Mouse (Mus musculus): ENCODE measurements at regions not wholly inside any gene's neighbourhood (a gene's known extent, or its start where the extent isn't known, plus 50 kb on each side); places are given as distances from the start of the nearest gene placed in this dataset.

DNA sequence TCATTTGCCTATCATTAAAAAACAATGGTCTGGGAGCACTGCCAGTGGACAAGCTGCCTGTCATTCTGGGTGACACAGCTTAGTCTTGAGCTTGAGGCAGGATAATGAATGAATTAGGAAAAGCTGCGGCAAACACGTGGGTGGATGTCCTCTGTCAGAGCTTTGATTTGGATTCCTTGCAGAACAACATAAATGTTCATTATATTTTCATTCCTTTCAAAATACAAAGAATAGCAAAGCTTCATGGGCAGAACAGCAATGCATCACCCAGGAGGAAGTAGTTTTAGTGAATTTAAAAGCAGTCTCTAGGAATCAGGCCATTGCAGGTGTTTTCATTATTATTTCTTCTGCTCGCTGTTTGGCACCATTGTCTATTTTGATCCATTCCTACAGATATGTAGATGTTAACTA, 324.3 kb upstream of the Lrrc7 start:
- DNase-seq (ENCODE audit: low spot score) = no peak
- WGBS = 54% methylated on average over 3 of the region's 3 CpGs
- no peak for TF ChIP-seq POLR2A (IDR thresholded peaks at IDR 0.05; ENCODE audit: borderline replicate concordance, extremely low read depth, insufficient read depth, insufficient read length)
- no peak overlapping the region for H3K27ac ChIP-seq (replicated peaks; ENCODE audit: low read depth, low read length)
- no peaks in the 10 kb centered on the region for H3K36me3 ChIP-seq (ENCODE audit: control insufficient read depth, insufficient read depth, low read length)
- H3K4me1 ChIP-seq (ENCODE audit: control insufficient read depth, insufficient read depth, low read length) = no peaks in the 10 kb centered on the region
- H3K4me3 ChIP-seq (replicated peaks; ENCODE audit: low read length) = no peak overlapping the region
- no peaks in the 10 kb centered on the region for H3K9me3 ChIP-seq (ENCODE audit: control insufficient read depth, low read length)
- no peak overlapping the region for H3K9ac ChIP-seq (ENCODE audit: low read depth, low read length, severe bottlenecking)
- ATAC-seq (ENCODE audit: low FRiP score, low read depth) = no peak
- no peak overlapping the region for H3K4me2 ChIP-seq (replicated peaks; ENCODE audit: low read depth, low read length, severe bottlenecking)
- H3K27me3 ChIP-seq (ENCODE audit: control insufficient read depth, insufficient read depth, low read length) = no peaks in the 10 kb centered on the region
